Mouse (Mus musculus) mammary gland, adult 2 months (tissue): Measurements from ENCODE around the gene Olfr15. TPM values are rescaled to one million over a fixed set of nuclear protein-coding genes. Genes with fewer than 3 reads are reported as not detected.

Experiments used
- polyA plus RNA-seq: library from polyadenylated mRNA; depleted of rRNA; stranded (reverse); fragments of >200 nt; gene quantifications from 2 replicates; pipeline ENCODE4 v1.2.3, GENCODE M21; 2012; ENCODE audit warnings: low replicate concordance; rRNA removed

Gene Olfr15
- polyA plus RNA-seq = not detected in 2 replicates

DNA sequence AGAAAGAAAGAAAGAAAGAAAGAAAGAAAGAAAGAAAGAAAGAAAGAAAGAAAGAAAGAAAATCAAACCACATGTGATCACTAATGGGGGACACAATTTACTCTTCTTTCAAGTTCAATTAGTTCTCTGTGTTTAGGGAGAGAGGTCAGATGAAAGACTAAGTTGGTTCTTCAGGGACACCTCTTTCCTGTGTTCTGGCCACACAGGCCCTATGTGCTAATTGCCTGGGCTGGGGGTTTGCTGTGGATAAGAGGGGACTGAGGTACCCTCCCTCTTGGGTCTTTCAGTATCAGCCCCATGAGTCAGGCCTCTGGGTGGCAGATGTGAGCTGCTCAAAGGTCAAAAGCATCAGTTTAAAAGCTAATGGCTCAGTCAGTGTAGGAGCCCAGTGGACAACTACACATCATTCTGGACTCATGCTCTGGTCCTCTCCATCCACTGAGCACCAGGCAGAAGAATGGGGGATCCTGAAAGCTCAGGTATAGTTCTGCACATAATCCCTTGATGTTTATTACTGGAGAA is at the start of gene Olfr15:
Gene Olfr15 (plus strand): TSS at position 291 of the 522 bp plus-strand sequence.

DNA sequence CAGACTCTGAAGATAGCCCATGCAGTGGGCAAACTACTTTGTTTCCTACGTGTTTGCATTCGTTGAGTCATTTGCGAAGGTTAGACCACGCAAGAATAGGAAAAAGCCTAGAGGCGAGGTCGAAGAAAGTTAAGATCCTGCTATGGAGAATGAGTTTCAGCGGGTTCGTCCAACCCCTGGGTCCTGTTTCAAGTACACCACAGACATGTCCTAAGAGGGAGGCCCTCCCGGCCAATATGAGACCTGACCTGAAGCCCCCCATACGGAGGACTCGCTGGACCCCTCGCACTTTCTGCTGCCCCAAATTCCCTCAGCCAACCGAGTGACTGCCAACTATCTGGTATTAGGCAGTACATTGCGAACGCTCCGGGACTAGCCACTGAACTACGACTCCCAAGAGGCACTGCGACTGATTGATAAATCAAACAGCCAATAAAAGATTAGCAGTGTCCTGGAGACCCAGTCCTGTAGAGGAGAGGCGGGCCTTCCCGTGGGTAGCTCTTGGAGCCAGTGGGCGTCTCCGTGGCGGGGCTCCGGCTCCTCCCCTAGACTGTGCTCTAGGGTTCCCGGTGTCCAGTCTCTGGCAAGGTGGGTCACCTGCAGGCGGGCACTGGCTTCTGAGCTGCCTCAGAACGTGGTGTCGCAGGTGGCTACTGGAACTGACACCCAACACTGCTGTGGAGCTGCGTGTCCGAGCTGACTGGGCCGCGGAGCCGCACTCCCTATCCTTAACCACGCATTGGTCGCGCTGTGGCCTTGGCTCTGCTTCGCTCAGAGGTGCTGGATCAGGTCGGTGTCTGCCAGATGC is 16.2 kb downstream of the Olfr15 start, which contains the start of gene Zfp174:
Gene Zfp174 (plus strand): TSS at position 558 of the 808 bp plus-strand sequence.

GRCm38 (mm10) chr16:3872216-3873047 is 41.8 kb downstream of the Olfr15 start, which contains the start of gene Naa60:
Naa60 (plus strand) TSS chr16:3872375.

DNA sequence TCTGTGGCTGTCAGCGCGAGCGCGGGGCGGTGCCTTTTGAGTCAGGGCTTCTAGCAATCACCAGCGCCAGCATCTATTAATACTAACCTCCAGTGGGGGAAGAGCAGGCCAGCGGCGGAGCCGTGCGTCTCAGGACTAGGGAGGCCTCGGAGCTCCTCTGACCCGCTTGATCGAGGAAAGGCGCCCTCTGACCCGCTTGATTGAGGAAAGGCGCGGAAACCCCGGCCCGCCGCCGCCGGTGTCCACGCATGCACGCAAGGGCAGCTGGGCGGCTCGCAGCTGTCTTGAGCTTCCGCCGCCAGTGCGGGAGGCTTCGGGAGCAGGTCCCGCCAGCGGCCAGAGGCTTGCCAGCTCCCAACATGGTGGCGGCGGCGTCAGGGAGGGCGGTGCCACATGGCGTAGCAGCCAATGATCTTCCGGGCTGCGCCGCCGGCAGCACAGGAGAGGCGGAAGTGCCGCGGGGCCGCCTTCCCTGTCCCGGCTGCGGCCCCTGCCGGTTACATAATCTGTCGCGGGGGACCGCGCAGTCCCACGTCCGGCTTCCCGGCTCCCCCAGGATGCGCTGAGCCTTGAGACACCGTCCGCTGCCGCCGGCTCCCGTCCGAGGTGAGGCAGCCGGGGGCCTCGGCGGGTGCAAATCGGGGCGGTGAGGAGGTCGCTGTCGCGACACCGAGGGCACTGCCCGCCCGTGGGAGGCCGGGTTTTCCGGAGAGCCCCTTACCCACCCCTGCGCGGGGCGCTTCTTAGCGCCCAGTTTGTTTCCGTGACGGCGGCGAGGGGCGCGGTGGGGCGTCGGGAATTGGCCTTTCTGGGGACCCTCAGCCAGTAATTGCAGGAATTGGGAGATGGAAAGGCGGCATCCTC is 53.8 kb downstream of the Olfr15 start, which contains the start of the genes Zfp597 and Gm20695:
Gene Zfp597 (minus strand): TSS at position 361 of the 864 bp plus-strand sequence.
Gene Gm20695 (plus strand): TSS at position 448 of the 864 bp plus-strand sequence.

Other genes starting within 250 kb of the Olfr15 start
- not detected in 2 replicates for gene Olfr161, start 239.8 kb upstream of the Olfr15 start, polyA plus RNA-seq
- gene Mefv, start 112.8 kb upstream of the Olfr15 start, polyA plus RNA-seq = 0.48 and 0.62 TPM in 2 replicates
- gene Zfp263, start 86.8 kb upstream of the Olfr15 start, polyA plus RNA-seq = 8.3 and 10.4 TPM in 2 replicates
- gene Zfp174, start 16.4 kb downstream of the Olfr15 start, polyA plus RNA-seq = 1.0 and 2.4 TPM in 2 replicates
- 80.8 and 96.2 TPM in 2 replicates for gene Naa60, start 41.5 kb downstream of the Olfr15 start, polyA plus RNA-seq
- gene Zfp597, start 53.7 kb downstream of the Olfr15 start, polyA plus RNA-seq = 2.9 and 3.6 TPM in 2 replicates
- 0.24 TPM in 1 of 2 replicates, not detected in the other for gene Gm20695, start 53.8 kb downstream of the Olfr15 start, polyA plus RNA-seq
- 4.1 and 12.7 TPM in 2 replicates for gene 1700037C18Rik, start 77.8 kb downstream of the Olfr15 start, polyA plus RNA-seq
- gene Cluap1, start 77.9 kb downstream of the Olfr15 start, polyA plus RNA-seq = 5.3 and 7.0 TPM in 2 replicates
- gene Nlrc3, start 145.8 kb downstream of the Olfr15 start, polyA plus RNA-seq = 32.0 and 48.2 TPM in 2 replicates
- gene Slx4, start 172.9 kb downstream of the Olfr15 start, polyA plus RNA-seq = 21.4 and 22.2 TPM in 2 replicates
- 0.17 TPM in 1 of 2 replicates, not detected in the other for gene Dnase1, start 206.1 kb downstream of the Olfr15 start, polyA plus RNA-seq
- gene Trap1, start 246.9 kb downstream of the Olfr15 start, polyA plus RNA-seq = 96.3 and 125 TPM in 2 replicates